Mouse (Mus musculus) cerebellum, adult 18-20 months (tissue): Measurements from ENCODE around the gene Klhl32.
"Not testable (repeated sequence)": the region's sequence is repeated elsewhere in the genome, so short reads cannot be mapped to it uniquely, and the experiment has no call there.

ENCODE experiments used
- DNase-seq, 2 experiments: peaks; one replicate each; pipeline ENCODE4 v3.0.0; 2021

Gene Klhl32

DNA sequence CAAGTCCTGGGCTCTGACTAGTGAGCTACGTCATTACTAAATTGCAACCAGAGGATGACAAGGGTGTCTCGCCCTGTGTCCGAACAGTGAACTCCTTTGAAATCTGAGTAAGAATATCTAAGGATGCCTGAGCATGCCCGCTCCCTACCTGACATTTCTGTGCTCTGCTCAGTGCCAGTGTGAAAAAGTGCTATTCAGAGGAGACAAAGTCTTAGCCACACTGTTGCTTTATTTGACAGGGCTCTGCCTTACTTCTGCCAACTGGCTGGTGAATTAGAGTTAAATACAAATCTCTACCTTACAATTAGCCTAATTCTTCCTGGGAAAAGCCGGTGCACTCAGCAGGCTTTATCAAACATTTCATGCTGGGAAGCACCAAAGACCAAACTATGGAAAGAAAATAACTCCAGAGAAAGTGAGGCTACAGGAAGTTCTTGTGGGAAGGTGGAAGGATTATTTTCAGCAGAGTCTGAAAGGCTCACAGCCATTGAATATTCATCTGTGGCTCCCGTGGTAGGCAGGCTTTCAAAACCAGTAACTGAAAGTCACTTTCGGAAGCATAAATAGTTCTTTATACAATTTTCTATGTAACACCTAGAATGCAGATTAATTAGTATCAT, 57.1 kb downstream of the Klhl32 start:
- no peak for DNase-seq

- no peak for DNase-seq
Observed at GRCm38 (mm10) chr4:24792416-24792981, 58.4 kb downstream of the Klhl32 start.

- no peak for DNase-seq
Observed at GRCm38 (mm10) chr4:24789331-24789730, 61.6 kb downstream of the Klhl32 start.

DNA sequence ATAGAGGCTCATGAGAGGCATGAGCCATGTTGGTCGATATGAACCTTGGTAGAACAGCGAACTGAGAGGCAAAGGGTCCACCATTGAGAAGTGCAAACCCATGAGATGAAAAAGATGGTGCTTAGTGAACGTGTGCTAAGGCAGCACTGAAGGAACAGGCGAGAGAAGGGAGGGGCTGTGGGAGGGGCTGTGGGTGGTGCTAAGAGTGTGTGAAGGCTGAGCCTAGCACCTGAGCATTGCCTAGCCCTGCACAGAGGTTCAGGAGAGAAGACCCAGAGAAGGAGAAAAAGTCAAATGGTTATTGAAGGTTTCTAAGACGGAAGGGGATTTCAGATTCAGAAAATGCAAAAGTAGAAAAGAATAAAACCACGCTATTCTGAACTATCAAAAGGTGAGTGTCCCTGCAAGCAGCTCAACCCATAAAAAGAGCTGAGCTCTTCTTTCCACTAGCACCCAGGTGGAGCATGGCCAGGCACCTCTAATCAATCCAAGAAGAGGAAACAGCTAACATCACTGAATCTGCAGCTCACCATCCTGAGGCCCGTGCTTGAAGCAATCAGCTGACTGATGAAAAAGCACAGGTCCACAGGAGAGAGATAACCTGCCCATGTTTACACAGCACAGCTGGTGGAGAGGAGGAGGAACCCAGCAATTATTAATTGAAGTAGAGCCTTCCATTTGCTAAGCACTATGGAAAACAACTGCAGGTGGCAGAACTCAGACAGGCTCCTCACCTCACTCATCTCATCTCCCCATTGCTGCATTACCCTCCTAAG, 65.0 kb downstream of the Klhl32 start:
- DNase-seq = no peak

GRCm38 (mm10) chr4:24765919-24766318, 85.0 kb downstream of the Klhl32 start:
- DNase-seq = no peak

DNA sequence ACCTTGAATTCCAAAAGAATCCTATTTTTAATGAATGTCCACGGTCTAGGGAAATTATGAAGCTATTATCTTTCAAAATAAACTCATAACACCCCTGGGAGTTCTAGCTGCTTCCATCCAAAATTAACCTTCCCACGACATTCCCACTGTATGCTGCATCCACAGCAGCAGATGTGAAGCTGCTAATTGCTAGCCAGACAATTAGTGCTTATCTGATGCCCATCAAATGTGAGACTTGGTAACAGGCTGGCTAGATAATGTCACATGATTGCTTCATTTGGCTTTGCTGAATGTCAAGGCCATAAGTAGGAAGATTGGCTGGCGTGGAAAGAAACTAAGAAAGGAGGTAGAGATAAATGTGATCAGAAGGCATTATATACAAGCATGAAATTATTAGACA, 85.5 kb downstream of the Klhl32 start:
- no peak for DNase-seq

DNA sequence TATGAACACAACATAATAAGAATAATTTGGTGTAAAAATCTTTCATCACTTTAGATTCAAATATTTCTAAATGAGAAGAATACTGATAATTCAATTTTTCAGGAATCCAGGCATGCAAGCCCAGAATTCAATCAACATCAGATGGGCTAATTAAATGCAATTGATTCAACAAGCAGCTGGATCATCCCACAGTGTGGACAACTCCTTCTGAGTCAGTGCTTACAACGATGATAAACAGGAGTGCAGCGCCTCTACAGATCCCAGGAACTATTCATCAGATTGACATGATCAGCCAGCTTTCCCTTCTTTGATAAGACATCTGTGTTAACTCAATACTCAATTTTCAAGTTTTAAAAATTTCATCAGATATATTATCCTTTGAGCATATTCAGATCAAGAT, 86.4 kb downstream of the Klhl32 start:
- DNase-seq = no peak

DNA sequence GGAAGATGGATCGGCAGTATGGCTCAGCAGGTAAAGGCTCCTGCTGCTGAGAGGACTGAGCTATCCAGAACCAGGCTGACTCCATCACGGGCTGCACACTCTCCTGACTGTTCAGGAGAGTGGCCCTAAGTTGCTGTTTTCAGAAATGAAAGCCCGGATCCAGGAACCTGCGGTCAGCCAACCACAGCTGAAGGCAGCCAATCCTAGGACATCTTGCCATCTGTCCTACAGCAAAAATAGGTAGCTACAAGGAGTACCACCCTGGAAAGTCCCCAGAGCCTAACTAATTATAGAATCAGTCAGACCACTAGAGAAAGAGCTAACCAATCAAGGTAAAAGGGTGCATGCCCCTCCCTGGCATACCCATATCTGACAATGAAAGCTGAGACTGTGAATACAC, 87.5 kb downstream of the Klhl32 start:
- peak; percentile 47 to 52 for DNase-seq

- DNase-seq = peak; percentile 36 to 44
Observed at GRCm38 (mm10) chr4:24758954-24759353, 92.0 kb downstream of the Klhl32 start.

DNA sequence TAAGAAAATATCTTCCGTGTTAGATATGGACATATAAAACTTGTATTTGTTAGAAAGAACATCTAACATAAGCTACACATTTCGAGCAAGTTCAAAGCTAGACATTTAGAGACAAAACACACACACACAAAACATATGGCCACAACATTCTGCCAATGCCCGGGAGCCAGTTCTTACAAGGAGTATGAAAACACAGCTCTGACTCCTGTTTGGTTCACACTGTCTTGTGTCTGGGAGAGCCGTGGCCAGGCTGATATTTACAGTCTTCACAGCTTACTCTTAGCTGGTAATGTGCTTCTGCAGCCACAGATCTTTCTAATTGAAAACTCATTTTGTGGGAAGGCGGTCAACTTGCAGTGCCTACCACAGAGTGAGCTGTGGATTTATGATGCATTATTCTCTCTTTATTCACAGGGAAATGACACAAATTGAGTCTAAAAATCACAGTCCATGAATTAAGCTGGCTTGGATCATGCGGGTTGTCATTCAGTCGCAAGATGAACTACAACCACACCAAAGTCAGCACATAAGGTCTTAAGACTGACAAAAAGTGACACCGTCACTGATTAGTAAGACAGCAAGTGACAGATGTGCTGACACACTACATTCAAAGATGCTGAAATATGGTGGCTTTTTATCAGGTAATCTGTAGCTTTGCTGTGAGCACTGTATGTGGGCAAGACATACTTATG, 98.3 kb downstream of the Klhl32 start:
- no peak for DNase-seq

GRCm38 (mm10) chr4:24737080-24737479, 113.8 kb downstream of the Klhl32 start:
- DNase-seq = no peak

DNA sequence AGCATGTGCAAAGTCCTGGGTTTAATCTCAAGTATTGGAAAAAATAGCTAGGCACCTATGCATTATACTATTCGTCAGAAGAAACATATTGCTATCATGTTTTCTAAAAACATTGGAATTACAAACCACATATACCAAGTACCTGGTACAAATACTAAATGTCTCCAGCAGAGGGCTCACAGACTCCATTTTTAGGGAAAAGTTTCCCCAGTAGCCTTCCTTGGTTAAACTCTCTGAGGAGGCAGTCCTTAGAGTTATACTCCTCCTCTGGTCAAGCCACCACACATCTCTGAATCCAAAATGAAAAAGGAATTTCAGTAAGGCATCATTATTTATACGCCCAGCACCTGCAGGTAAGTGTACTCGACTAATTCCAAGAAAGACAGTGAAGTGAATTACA, 130.1 kb downstream of the Klhl32 start:
- peak; percentile 68 to 73 for DNase-seq

DNA sequence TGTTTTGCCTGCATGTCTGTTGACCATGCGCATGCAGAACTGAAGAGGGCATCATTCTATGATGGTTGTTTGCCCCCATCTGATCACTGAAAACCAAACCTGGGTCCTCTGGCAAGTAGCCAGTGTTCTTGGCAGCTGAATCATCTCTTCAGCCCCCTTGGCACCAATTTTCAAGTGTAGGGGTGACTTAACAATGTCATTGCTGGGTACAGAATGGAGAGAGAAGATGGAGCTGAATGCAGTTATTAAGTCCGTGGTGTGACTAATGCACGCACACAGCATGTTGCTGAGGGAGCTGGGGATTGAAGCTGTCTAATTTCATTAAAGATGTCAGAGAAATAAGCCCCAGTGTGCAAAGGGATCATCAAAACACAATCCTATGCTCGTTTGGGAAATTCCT, 135.4 kb downstream of the Klhl32 start:
- no peak for DNase-seq

GRCm38 (mm10) chr4:24714367-24714766, 136.6 kb downstream of the Klhl32 start:
- no peak for DNase-seq

DNA sequence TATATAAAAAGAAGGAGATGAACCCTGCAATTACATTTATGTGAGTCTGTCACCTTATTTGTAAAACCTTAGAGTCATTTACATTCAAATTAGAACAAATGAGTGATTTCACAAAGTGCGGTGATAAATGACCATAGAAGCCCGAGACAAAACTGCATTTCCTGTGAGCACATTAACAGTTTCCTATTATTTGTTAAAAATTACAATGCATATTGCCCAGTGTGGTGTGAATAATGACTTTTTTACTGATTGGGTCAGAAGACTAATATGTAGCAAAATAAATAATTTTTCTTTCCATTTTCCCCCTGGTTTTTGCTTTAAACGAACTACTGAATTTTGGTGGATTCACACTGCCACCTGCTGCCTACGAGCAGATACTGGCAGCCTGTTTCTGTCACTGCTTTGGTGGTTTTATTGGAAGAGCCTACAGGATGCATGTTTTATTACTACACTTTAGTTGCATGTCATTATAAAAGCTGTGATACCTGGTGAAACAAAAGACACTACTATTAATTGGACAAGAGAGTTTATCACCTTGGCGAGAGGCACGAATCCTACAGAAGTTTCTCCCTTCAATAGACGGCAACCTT, 152.3 kb downstream of the Klhl32 start:
- DNase-seq = peak; percentile 14 to 21

DNA sequence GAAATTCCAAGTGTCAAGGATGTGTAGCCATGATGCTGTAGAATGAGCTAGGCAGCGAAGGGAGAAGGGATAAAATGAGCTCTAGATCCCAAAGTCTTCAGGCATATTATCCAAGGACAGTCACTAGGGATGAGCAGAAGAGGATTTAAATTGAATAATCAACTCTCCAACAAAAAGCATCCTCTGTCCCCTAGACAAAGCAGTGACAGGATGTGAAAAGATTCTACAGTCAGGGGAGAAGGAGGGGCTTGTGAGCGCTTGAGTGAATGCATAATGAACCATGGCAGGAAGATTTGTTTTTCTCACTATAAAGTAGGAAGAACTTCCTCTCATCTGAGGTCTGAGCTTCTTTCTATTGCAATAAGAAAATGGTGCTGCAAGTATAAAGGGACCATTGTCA, 170.8 kb downstream of the Klhl32 start:
- DNase-seq = no peak

DNA sequence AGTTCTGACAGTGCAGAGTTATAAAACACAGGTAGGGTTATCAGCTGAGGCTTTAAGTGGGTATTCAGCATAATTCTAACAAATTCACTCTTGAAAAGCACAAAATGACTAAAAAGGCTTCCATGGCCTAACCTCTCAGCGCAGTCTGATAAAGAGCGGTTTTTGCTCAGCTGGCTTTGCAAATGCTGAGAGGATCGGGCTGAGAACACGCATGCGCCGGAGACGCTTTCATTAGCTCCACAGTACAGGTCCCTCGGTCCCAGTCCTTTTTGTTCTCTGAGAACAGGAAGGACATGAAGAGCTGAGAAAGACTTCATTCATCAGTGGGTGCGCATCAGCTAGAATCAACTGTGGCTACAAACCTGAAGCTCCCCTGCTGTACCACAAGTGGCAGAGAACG, 180.9 kb downstream of the Klhl32 start:
- no peak for DNase-seq

- DNase-seq = no peak
Observed at GRCm38 (mm10) chr4:24659218-24659617, 191.7 kb downstream of the Klhl32 start.

GRCm38 (mm10) chr4:24644735-24645134, 206.2 kb downstream of the Klhl32 start:
- DNase-seq = not testable (repeated sequence)

GRCm38 (mm10) chr4:24642306-24642705, 208.6 kb downstream of the Klhl32 start:
- no peak for DNase-seq

DNA sequence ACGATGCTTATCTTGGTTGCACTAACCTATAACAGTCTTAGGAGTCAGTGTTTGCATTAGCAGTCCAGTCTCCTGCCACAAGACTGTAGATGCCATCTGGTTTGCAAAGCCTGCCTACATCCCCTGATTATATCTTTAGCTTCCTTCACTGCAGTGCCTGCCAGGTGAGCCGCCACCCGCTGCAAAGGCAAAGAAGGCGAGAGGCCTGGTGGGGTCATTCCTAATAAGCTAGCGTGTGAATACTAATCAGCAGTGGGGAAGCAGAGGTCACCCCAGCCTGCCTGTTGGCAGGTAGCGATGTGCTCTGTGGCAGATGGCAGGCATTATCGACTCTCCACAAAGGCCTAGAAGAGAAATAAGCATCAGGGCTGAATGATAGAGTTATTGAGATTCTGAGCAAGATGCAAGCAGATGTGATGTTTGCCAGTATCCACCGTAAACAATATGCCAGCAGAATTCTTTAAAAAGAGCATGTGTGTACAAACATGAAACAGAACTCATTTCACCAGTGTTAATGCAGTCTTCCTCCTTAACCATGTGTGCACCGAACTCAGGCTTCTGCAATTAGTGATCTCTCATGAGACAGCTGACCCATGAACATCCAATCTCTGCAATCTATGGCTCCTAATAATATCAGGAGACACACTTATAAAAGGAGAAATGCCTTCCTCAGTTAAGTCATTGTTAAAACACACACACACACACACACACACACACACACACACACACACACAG, 219.6 kb downstream of the Klhl32 start:
- DNase-seq = peak; percentile 60 to 72

GRCm38 (mm10) chr4:24630430-24630829, 220.5 kb downstream of the Klhl32 start:
- no peak for DNase-seq

DNA sequence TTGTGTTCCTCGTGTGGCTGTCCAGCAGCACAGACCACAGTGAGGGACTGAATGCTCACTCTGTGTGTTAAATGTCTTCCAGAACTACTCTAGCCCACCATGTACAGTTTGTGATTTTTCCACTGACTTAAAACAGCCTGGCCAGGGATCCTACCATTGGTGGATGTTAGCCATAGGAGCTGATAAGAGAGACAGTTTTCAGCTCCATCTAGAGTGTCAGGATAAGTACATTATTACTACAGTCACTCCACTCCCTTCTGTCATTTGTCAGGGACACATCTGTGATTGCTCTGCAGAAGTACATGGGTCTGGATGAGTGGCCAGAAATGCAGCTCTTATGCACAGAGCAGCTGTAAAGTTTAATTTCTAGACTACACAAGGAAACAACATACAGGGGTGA, 223.1 kb downstream of the Klhl32 start:
- no peak for DNase-seq
